Comparison of ENCODE assay signal across 18 mouse cellular contexts in the genomic region with DNA sequence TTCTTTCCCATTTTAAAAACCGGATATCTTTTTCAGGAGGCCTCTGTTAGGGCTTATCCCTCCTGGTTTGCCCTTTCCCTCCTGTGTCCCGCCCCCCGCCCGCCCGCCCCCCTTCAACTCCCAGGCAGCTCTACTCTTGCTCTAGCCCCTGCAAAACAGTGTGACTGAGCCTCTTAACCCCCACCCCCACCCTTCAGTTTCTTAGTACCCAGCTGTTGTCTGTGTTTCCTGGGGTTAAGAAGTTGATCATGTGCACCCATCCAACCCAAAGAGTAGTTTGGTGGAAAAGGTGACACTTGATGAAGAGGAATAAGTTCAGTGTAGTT. TPM values are rescaled to one million over a fixed set of nuclear protein-coding genes. Genes with fewer than 3 reads are reported as not detected.
A peak's percentile ranks its signal among the peaks of the same experiment; 100 is the strongest.
DNase-seq lines count a peak whose midpoint lies in the region; ATAC-seq and TF ChIP-seq lines count a peak whose summit lies in the region.
"Had no signal": no experiment of that assay in that cellular context is flagged by ENCODE, and none has a peak within 500 bp of the region (broad histone marks: within the 10 kb centered on the region; RNA-seq: fewer than 3 reads in every experiment).

No protein-coding gene starts in this region.

- H3K27me3 ChIP-seq in kidney, embryonic 14.5 days (ENCODE audit: control insufficient read depth, insufficient read depth, low read length): no peaks in the 10 kb centered on the region
- H3K27me3 ChIP-seq in stomach, embryonic 14.5 days (ENCODE audit: control insufficient read depth, insufficient read depth, low read length): no peaks in the 10 kb centered on the region
- H3K27me3 ChIP-seq in stomach, postnatal 0 days (ENCODE audit: control insufficient read depth, insufficient read depth, low read length): no peaks in the 10 kb centered on the region
- H3K27me3 ChIP-seq in embryonic facial prominence, embryonic 14.5 days (replicated peaks; ENCODE audit: control insufficient read depth, insufficient read depth, low read length): no peaks in the 10 kb centered on the region
- H3K27me3 ChIP-seq: hindbrain, embryonic 12.5 days had no signal

- no peak overlapping the region for H3K4me3 ChIP-seq in kidney, embryonic 14.5 days (ENCODE audit: low read length)
- H3K4me3 ChIP-seq in stomach, embryonic 14.5 days (ENCODE audit: low read depth, low read length): no peak overlapping the region
- no peak overlapping the region for H3K4me3 ChIP-seq in stomach, postnatal 0 days (ENCODE audit: low read depth, low read length)
- no peak overlapping the region for H3K4me3 ChIP-seq in embryonic facial prominence, embryonic 14.5 days (ENCODE audit: low read depth, low read length)
- H3K4me3 ChIP-seq: hindbrain, embryonic 12.5 days; myocyte had no signal

- H3K4me2 ChIP-seq in kidney, embryonic 14.5 days (replicated peaks; ENCODE audit: low read depth, low read length): no peak overlapping the region
- H3K4me2 ChIP-seq in stomach, embryonic 14.5 days (replicated peaks; ENCODE audit: low read depth, low read length): no peak overlapping the region
- H3K4me2 ChIP-seq in stomach, postnatal 0 days (replicated peaks; ENCODE audit: low read depth): no peak overlapping the region
- no peak overlapping the region for H3K4me2 ChIP-seq in embryonic facial prominence, embryonic 14.5 days (ENCODE audit: low read depth, low read length)
- H3K4me2 ChIP-seq: hindbrain, embryonic 12.5 days had no signal

- WGBS in kidney, embryonic 14.5 days: 39% methylated on average over 5 of the region's 5 CpGs
- WGBS in stomach, embryonic 14.5 days: 31% methylated on average over 5 of the region's 5 CpGs
- WGBS in stomach, postnatal 0 days: 33% methylated on average over 5 of the region's 5 CpGs
- WGBS in embryonic facial prominence, embryonic 14.5 days: 26% methylated on average over 5 of the region's 5 CpGs

- no peaks in the 10 kb centered on the region for H3K36me3 ChIP-seq in kidney, embryonic 14.5 days (ENCODE audit: control insufficient read depth, insufficient read depth, low read length)
- no peaks in the 10 kb centered on the region for H3K36me3 ChIP-seq in stomach, embryonic 14.5 days (ENCODE audit: control insufficient read depth, insufficient read depth, low read length)
- H3K36me3 ChIP-seq in stomach, postnatal 0 days (ENCODE audit: control insufficient read depth, insufficient read depth, low read length): no peaks in the 10 kb centered on the region
- H3K36me3 ChIP-seq in embryonic facial prominence, embryonic 14.5 days (ENCODE audit: control insufficient read depth, insufficient read depth, low read length): no peaks in the 10 kb centered on the region
- H3K36me3 ChIP-seq: G1E; hindbrain, embryonic 12.5 days had no signal

- H3K9me3 ChIP-seq in kidney, embryonic 14.5 days (ENCODE audit: control insufficient read depth, low read length): peaks cover 6% of the 10 kb centered on the region
- H3K9me3 ChIP-seq in stomach, embryonic 14.5 days (ENCODE audit: control insufficient read depth, low read depth, low read length): no peaks in the 10 kb centered on the region
- H3K9me3 ChIP-seq in stomach, postnatal 0 days (ENCODE audit: control insufficient read depth, low read length): no peaks in the 10 kb centered on the region
- peaks cover 3% of the 10 kb centered on the region; the same call in 1 of the 2 replicates for H3K9me3 ChIP-seq in embryonic facial prominence, embryonic 14.5 days (ENCODE audit: control insufficient read depth, low read length)
- H3K9me3 ChIP-seq: G1E had no signal

- H3K4me1 ChIP-seq in kidney, embryonic 14.5 days (ENCODE audit: control insufficient read depth, insufficient read depth, low read length): peaks cover 9% of the 10 kb centered on the region
- peaks cover 9% of the 10 kb centered on the region; the same call in 1 of the 2 replicates for H3K4me1 ChIP-seq in stomach, embryonic 14.5 days (ENCODE audit: control insufficient read depth, insufficient read depth, low read length)
- no peaks in the 10 kb centered on the region; the same call in 1 of the 2 replicates for H3K4me1 ChIP-seq in stomach, postnatal 0 days (replicated peaks; ENCODE audit: control insufficient read depth, insufficient read depth)
- peaks cover 14% of the 10 kb centered on the region for H3K4me1 ChIP-seq in embryonic facial prominence, embryonic 14.5 days (ENCODE audit: control insufficient read depth, insufficient read depth, low read length)

- H3K27ac ChIP-seq in kidney, embryonic 14.5 days (ENCODE audit: low read depth, low read length): no peak overlapping the region
- H3K27ac ChIP-seq in stomach, embryonic 14.5 days (ENCODE audit: low read length): no peak overlapping the region; the same call in 1 of the 2 replicates
- no peak overlapping the region for H3K27ac ChIP-seq in stomach, postnatal 0 days (replicated peaks)
- peak overlapping the region; percentile 49 for H3K27ac ChIP-seq in embryonic facial prominence, embryonic 14.5 days (replicated peaks; ENCODE audit: low read depth, low read length)
- H3K27ac ChIP-seq: hindbrain, embryonic 12.5 days had no signal

- no peak for DNase-seq in kidney, adult 11 months
- no peak for DNase-seq in stomach, postnatal 0 days (ENCODE audit: low spot score)
- no peak for DNase-seq in embryonic facial prominence, embryonic 14.5 days (ENCODE audit: low spot score)
- no peak for DNase-seq in Muller cell, postnatal 12 days (ENCODE audit: inconsistent ontology term)
- DNase-seq in B cell, adult 2 months: no peak
- DNase-seq: adrenal gland, postnatal 25 days; cerebellum, adult 18-20 months; cerebellum, postnatal 36 days; kidney, adult 2 months; liver, postnatal 0 days; thymus, adult 18-20 months; thymus, postnatal 4 days had no signal

- H3K9ac ChIP-seq in kidney, embryonic 14.5 days (ENCODE audit: low read depth, low read length): no peak overlapping the region
- no peak overlapping the region for H3K9ac ChIP-seq in stomach, embryonic 14.5 days (replicated peaks; ENCODE audit: low read depth, low read length)
- no peak overlapping the region for H3K9ac ChIP-seq in stomach, postnatal 0 days (ENCODE audit: low read length)
- H3K9ac ChIP-seq in embryonic facial prominence, embryonic 14.5 days (ENCODE audit: low read depth, low read length): no peak overlapping the region
- H3K9ac ChIP-seq: forebrain, postnatal 0 days; hindbrain, embryonic 12.5 days; liver, postnatal 0 days had no signal

- TF ChIP-seq CTCF in stomach, postnatal 0 days (IDR thresholded peaks at IDR 0.05; ENCODE audit: low read depth): no peak

- ATAC-seq in kidney, embryonic 14.5 days (ENCODE audit: low FRiP score, low TSS enrichment): peak; percentile 75
- ATAC-seq in stomach, embryonic 14.5 days (ENCODE audit: insufficient number of reproducible peaks, insufficient read depth, low FRiP score, low read depth): peak; percentile 49; the same call in 1 of the 2 replicates
- ATAC-seq in stomach, postnatal 0 days (ENCODE audit: low FRiP score, low TSS enrichment): no peak
- ATAC-seq in embryonic facial prominence, embryonic 14.5 days (ENCODE audit: low read depth): peak; percentile 75
- ATAC-seq: liver, postnatal 0 days had no signal

- no peak for TF ChIP-seq EP300 in stomach, postnatal 0 days (optimal IDR thresholded peaks at IDR 0.05)

RNA-seq across cellular contexts. Expression of a gene that starts 37.9 kb away (rescaled TPM):
- 30.2 and 48.6 TPM in 2 replicates for polyA plus RNA-seq in kidney, embryonic 14.5 days (2014; fragmentation: Nextera tagmentation; extraction: Ambion mirVana)
- polyA plus RNA-seq in stomach, embryonic 14.5 days (2014; fragmentation: Nextera tagmentation; extraction: Ambion mirVana): 55.0 and 57.6 TPM in 2 replicates
- polyA plus RNA-seq in stomach, postnatal 0 days (2015; fragmentation: Nextera tagmentation; extraction: Ambion mirVana): 7.4 and 8.0 TPM in 2 replicates
- polyA plus RNA-seq in embryonic facial prominence, embryonic 14.5 days (2014; fragmentation: Nextera tagmentation; extraction: Ambion mirVana): 35.0 and 40.0 TPM in 2 replicates
